Mouse (Mus musculus) retina, postnatal 1 day (tissue): ENCODE measurements around the gene Tnfsf11.

Experiments
- DNase-seq: peaks from one replicate; pipeline ENCODE4 v3.0.0-alpha.2; 2012

Gene Tnfsf11

DNA sequence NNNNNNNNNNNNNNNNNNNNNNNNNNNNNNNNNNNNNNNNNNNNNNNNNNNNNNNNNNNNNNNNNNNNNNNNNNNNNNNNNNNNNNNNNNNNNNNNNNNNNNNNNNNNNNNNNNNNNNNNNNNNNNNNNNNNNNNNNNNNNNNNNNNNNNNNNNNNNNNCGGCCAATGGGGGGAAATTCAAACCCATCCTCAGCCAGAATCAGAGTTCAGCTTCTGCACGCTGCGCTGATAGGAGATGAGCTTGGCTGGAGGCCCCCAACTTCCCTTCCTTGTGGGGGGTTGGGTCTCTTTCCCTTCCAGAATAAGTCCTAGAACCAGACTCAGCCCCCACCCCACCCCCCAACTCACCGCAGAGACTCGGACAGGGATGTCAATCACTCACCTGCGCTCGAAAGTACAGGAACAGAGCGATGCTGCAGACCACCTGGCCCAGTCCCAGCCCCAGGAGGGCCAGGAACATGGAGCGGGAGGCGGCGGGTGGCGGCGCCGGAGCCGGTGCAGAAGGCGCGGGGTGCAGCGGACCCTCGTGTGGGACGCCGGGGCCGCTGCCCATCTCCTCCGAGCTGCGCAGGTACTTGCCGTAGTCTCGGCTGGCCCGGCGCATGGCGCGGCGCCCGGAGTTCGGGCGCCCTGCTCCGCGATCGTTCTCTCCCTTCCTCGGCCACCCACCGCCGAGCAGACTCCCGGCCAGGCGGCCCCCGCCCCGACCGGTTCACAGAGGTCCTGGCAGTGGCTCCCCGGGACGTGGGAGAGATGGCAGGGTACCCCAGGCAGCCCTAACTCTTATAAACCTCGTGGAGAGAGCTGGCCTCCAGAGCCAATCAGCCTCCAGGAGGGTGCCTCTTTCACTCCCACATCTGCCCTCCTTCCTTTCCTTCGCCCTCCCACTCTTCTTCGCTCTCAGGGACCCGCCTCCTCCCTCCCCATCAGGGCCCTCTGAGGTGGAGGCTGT is at the start of gene Tnfsf11:
Gene Tnfsf11, minus strand, starts transcription at position 758 of the 952 bp plus-strand sequence.
- peak; percentile 34 for DNase-seq

DNA sequence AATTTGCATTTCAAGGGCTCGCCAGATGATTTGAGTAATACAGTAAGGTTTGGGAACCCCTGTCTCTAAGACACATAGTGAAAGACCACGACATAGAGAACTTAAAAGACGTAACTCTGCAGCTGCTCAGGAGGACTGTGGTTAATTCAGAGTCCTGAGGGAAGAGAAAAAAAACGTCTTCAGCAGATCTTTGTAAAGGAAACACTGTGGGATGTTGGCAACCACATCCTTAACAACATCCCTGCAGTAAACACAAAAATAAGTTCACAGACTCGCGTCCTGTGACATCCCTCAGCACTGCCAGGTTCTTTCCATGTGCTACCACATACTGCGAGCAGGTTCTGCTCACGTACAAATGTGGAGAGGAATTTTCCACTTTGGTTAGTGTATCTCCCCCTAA is 48.9 kb upstream of the Tnfsf11 start:
- no peak for DNase-seq

DNA sequence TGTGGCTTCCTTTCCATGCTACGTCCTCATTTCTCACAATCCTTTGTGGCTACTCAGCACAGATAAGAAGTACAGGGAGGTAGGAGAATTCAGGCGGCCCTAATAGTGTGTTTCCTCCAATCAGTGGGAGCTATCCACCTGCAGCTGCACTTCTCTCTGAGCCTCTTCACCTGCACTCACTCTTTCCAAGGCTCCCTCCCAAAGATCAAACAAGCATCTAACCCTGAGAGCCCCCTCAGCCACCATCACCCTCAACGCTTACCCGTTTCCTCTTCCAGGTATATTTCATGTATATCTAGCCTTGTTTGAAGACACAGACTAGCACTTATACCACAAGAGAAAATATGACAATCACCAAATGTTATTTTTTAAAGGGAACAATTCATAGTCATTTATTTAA is 47.5 kb upstream of the Tnfsf11 start:
- no peak for DNase-seq

DNA sequence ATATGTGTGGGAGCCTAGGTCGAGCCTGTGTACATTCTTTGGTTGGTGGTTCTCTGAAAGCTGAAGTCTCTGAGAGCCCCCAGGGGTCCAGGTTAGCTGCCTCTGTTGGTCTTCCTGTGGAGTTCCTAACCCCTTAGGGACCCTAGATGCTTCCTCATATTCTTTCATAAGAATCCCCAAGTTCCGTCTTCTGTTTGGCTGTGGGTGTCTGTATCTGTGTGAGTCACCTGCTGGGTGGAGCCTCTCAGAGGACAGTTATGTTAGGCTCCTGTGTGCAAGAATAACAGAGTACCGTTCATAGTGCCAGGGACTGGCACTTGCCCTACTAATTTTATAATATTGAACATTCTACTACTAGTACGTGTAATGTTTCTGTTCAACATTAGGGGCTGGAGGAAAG is 45.0 kb upstream of the Tnfsf11 start:
- DNase-seq = no peak

DNA sequence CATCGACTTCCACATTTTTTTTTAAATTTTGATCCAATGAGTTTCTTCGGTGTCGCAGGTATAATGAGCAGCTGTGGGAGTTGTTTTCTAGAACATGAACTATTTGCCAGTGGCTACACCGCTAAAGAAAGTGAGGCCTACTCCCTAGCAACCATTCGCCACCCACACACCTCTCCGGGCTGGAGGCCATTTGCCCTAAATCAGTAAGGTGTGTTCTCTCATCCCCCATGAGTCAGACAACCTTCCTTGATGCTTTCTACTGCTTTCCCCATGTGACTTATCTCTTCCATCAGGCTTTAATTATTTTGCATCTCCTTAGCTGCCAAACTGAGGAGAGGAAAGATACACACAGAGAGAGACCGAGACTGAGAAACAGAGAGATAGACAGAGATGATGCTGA is 43.7 kb upstream of the Tnfsf11 start:
- DNase-seq = no peak

DNA sequence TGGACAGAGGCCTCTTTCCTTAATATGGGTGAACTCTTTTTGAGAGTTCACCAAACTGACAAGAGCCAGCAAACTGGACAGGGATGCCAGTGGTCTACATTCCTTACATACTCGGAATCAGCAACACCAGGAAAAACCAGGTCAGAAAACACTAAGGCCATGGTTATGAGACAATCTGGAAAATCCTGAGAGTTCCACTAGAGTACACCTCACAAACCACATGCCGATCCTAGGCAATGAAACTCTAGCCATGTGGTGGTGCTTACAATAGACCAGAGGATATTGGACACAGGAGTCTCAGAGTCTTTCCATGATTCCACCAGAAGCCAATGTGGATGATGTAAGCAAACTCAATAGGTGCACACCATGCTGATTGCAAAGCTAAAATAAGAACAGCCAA is 39.9 kb upstream of the Tnfsf11 start:
- no peak for DNase-seq

DNA sequence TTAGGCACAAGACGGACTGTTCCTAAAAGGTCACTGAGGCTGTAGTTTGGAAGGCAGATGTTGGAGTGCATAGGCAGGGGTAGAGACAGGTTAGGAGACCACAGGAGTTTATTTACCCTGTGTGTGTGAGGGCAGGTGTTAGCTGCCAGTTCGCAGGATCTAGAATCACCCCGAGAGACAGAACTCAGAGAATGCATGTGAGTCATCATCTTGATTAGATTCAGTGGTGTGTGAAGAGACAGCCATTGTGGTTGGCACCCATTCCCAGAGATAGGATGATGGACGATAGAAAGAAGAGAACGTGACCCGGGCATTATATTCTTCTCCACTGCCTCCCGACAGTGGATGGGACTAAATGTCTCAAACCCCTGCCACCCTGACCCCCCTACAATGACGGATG is 35.2 kb upstream of the Tnfsf11 start:
- peak; percentile 63 for DNase-seq

DNA sequence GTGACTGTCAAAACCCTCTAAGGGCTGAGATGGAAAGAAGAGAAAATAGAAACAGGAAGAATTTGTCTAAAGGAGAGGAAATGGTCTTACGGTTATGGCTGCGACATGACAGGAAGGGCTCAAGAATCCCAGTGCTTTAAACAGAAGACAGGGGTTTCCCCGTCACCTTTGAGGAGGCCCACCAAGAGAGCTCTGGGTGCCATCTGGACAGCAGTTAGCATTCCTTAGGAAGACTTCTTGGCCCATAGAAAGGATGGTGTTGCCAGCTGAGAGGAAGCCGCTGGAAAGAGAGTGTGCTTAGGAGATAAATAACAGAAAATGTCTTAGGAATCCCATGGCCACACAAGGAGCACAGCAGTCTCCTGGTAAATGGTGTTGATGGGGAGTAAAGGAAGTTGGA is 34.3 kb upstream of the Tnfsf11 start:
- DNase-seq = no peak

DNA sequence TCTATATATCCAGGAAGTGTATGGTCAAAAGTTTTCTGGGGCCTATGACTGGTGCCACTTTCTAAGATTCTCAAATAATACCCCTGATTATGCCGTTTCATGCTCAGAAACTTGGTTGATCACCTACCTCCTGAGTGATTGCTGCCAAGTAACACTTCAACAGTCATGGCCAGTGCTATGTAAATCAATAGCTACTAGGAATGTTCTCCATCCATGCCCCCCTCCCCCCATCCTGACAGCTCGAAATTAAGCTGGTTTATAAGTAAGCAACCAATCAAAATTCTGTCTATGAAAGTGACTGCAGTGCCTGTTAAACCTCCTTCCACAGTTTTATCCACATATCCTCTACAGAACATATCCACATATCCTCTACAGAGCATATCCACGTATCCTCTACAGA is 25.5 kb upstream of the Tnfsf11 start:
- no peak for DNase-seq

DNA sequence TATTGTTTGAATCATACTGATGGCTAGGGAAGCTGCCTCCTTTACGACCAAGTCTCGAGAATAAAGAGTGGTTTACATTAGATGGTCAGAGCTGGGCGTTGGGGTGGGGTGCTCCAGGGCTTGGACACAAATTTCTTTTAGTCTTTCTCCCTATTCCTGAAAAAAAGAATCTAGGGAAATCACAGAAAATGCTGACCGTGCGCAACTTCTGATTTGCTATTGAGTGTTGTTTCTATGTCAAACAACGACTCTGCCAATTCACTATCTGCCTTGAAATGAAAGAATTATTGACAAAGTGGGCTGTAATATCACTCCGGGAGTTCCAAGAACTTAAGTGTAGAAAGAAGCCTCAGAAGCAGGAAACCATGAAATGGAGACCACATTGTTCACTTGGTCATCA is 23.5 kb upstream of the Tnfsf11 start:
- no peak for DNase-seq

DNA sequence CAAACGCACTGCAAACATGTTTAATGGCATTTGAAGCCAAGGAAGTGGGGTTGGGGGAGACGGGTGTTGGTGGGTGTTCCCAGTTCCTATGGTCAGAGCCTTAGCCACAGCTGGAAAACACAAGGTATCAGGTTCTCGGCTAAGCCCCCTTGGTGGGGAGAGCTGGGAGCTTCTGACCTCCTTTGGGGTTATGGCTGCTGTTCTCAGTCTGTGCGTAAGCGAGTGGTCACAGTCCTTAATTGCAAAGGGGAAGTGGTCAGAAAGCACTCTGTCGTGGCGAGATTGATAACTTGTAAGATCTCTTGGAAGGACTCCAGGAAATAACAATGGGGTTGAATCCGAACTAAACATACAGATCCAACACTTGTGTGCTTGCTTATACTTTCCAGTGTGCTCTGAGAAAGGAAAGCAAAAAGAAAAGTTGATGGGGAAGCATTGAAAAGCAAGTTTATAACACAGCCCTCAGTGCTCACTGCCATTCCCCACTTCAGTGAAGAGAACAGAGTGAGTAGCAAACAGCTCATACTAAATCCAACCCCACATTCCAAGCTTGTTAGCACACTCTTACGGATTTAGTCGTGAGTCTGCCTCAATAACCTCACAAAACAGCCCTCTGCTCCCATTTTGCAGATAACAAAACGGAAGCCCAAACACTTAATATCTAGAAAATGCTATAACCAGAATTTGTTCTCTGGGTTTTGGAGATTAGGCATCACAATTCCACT is 22.9 kb upstream of the Tnfsf11 start:
- peak; percentile 7 for DNase-seq

DNA sequence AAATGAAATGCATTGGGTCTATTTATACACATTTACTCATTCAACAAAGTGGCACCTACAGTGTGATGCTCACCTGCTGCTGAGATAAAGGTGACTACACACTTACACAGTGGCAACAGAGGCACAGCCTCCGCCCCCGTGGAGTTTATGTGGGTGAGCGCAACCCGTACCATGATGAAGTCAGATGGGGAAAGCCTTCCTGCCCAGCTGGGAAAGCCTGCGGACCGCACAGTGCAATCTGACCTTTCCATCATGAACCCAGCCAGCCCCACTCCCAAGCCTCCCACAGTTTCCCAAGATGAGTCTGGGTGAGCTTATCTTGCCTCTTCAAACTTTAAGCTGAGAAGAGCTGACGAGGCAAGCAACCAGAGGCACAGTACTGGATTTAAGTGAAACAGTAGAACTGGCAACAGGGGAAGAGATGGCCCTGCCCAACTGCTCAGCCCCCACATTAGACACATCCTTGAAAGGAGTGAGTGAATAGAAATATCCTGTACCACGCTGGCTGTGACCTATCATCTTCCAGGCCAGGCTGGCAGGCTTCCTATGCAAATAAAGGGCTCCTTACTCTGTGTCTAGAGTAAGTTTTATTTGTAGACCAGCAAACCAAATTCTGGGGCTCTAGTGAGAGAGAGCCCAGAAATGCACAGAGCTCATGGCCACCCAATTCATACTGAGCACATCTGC is 22.1 kb upstream of the Tnfsf11 start:
- DNase-seq = no peak

DNA sequence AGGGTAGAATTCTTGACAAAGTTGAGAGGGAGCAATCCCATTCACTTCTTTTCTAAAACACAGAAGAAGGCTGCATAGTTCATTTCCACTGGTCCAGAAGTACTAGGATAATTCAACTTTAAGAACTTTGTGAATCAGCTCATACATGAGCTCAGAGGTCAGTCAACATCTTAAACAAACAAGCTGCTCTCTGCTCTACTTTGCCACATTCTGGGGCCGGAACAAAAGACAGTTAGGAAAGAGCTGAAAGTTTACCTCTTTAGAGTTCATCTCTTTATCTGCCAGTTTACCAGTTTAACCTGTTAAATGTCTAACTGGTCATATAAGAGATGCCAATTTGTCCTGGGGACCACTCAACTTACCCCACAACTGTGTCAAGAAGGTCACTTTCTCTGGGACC is 15.5 kb upstream of the Tnfsf11 start:
- DNase-seq = no peak

DNA sequence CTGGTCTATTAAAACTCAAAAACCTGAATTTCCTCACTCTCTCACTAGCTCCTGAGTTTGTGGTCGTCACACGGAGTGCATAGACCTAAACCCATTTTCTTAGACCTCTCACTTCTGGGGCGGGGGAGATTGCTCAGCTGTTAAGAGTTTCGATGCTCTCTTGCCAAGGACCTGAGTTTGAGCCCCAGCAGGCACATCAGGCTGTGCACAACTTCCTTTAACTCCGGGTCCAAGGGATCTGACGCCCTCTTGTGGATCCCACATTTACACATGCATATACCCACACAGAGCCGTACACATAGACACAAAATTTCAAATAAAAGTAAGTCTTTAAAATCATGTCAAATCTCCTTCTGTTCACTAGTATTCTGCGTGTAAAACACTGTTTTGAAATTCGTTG is 15.1 kb upstream of the Tnfsf11 start:
- DNase-seq = no peak

DNA sequence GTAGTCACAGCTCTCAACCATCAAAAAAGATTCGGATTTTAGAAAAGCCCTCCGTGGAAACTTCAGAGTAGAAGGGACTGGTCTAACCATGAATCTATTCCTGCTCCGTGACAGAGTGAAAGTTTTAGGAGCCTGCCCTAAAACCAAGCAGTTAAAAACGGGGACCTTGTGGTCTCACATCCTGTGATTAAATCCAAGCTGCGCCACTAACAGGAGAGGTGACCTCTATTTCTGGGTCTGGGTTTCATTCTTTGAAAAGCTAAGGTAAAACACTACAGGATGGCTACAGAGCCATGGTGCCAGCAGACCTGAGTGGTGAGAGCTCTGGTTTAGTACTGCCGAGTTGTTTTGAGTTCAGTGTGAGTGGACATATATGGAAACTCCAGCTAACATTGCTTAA is 12.4 kb upstream of the Tnfsf11 start:
- no peak for DNase-seq

DNA sequence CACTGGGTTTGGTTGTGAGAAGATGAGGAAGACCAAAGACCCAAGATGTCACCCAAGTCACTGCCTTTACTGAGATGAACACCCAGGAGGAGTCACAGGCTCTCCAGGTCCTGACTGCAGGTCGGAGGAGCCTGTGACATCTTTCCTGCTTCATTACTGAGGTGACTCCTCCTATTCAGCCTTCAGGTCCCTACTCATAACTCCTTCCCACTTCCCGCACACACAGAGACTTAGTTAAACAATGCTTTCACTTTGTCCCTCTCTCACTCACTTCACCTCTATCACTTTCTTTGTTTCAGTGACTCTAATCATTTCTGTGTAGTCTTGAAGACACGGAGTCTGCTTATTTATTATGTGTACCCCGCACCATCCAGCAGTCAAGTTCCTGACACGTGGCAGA is 11.7 kb upstream of the Tnfsf11 start:
- DNase-seq = no peak

DNA sequence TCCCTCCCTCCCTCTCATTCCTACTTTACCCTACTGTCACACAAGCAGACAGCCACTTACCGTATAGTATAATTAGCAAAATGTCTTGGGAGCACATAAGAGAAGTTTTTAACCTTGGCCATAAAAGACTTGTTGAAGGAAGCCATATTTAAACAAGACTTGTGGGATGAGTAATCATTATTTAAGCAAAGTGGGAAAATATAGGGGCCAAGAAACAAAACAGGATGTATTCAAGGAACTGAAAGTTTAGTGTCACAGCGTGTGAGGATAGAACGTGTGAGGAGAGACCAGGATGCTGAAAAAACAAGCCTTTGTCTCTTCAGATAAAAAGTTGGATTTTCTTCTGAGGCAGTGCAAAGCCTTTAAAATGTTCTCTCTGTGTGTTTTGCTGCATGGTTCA is 11.2 kb upstream of the Tnfsf11 start:
- no peak for DNase-seq

DNA sequence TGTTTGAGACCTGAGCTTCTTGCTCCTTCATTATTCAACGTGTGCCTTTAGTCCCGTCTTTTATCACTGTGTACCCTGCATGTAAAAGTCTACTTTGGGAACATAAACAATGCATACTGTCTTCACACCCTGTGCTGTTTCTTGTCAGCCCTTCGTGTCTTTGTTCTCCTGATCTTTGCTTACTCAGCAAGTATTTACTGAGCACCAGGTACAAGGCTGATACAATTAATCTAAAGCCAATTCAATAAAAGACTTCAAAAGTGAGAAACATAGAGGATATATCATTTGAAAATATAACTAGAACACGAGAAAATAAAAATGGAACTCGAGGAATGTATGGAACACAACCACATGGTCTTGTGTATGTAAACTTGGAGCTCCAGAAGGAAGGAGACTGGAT is 9.8 kb upstream of the Tnfsf11 start:
- no peak for DNase-seq

DNA sequence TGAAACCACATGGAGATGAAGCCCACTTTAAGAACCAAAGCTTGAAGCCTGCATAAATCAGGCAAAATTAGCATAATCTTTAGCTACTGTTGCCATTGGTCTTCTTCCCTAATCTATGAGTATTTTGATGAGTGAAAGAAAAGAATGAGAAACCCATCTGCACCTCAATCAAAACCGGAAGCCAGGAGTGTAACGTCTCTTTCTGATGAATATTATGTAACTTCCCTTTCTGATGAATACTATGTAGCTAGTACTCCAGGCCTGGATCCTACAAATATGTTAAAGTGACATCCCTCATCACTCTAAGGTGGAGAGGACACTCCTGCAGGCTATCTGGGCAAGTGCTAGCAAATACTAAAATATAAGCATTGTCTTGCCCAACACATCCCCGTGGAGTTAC is 6.9 kb downstream of the Tnfsf11 start:
- no peak for DNase-seq

DNA sequence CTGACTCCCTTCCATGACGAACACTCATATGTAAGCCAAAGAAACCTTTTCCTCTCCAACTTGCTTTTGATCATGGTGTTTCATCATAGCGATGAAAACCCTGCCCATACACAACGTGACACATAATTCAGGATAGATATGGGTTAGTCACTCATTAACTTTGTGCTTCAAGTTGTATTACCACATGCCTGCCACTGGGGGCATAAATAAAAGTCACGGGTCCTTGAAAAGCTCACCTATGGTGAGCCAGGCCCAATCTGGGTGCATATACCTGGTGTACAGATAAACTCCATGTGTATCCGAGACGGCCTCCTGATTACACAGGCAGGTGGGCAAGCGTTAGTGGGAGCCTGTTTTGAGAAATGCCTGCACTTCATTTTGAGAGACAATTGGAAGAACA is 15.2 kb downstream of the Tnfsf11 start:
- DNase-seq = no peak

DNA sequence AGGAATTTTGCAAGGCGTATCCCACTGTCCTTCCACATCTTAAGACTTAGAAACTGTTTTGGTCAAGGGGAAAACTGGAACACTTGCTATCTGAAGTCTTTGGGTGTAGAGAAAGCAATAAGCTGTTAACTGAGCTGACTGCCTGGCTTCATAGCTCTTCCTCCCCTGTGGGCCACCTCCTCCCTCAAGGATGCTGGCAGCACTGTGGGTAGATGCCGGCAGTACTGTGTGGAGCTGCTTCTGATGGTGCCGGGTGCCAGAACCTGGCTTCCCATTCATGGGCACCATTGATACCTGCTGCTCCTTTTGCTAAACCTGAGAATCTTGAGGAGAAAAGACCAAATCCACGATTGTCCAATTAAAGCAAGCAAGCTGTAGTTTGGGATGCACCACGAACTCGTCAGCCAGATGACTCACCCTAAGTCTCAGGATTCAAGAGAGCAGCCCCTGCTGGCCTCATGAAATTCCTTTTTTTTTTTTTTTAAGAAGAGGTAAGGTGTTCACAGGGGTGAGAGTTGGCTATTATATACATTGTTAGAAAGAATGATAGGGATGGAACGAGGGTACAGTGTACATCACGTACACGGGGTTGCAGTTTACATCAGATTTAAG is 17.8 kb downstream of the Tnfsf11 start:
- no peak for DNase-seq

DNA sequence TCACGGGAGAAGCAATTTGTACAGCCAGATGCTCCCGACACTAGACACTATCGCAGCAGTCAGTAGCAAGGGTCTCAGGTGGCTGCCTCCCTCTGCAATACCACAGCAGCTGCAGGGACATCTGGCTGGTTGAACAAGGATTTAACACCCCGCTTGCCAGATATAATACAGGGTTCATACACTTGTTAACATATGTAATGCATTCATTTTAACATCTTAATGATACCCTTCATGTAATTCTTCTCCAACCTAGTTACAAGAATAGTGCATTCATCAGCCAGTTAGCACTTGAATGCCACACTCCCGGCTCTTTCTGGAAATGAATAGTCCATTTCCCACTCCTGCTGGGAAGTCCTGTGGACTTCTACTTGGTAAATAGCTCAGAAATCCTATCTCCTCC is 18.9 kb downstream of the Tnfsf11 start:
- DNase-seq = peak; percentile 50
